Mouse (Mus musculus) hematopoietic stem cell, adult 5-6 weeks (primary cell): ENCODE data around the gene Ptdss2. TPM values are rescaled to one million over a fixed set of nuclear protein-coding genes. Genes with fewer than 3 reads are reported as not detected.

Experiments
- ATAC-seq, 2 experiments: fragments of 125-278 bp in 1 of 2; replicated peaks in 1 of 2; 2 replicates each; pipeline ENCODE4 v1.8.0; 2016 to 2017; ENCODE audit warnings: inconsistent platforms in 2 of 2, mild to moderate bottlenecking in 2 of 2, moderate number of reproducible peaks in 2 of 2, low read depth in 1 of 2, moderate TSS enrichment in 1 of 2; ENCODE audit not compliant: low FRiP score in 2 of 2, poor library complexity in 2 of 2, severe bottlenecking in 2 of 2, insufficient read depth in 1 of 2, low TSS enrichment in 1 of 2
- total RNA-seq: library from RNA; stranded (forward); fragments of 172-1452, 232-1000 nt; gene quantifications from 2 replicates; pipeline ENCODE4 v1.2.3, GENCODE M21; 2017

The Ptdss2 gene
- total RNA-seq, 1 experiment from 2014 or later = 6.4 TPM

- ATAC-seq = no peak
Observed at GRCm38 (mm10) chr7:141117636-141118035, 4.5 kb upstream of the Ptdss2 start, which contains the start of gene Ano9. Ano9 (minus strand) TSS chr7:141117806.

DNA sequence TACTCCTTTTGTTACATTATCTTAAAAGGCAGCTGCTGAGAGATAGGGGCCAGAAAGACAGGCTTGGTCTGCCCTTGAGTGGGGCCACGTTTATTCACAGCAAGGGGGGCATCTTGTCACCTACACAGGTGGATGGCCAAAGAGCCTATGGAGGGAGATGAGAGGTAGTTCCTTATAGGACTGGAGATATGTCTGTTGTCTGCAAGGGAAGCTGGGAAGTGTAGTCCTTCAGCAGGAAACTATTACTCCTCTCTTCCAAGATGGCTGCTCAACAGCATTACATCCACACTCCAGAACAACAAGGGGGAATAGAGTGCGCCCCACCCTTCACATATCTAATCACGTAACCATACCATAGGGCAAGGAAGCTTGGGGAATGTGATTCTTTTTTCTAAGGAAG lies 2.7 kb upstream of the Ptdss2 start:
- ATAC-seq = no peak

GRCm38 (mm10) chr7:141120605-141121004 lies 1.6 kb upstream of the Ptdss2 start:
- no peak for ATAC-seq

GRCm38 (mm10) chr7:141121051-141121531 lies 1.1 kb upstream of the Ptdss2 start:
- ATAC-seq = no peak

DNA sequence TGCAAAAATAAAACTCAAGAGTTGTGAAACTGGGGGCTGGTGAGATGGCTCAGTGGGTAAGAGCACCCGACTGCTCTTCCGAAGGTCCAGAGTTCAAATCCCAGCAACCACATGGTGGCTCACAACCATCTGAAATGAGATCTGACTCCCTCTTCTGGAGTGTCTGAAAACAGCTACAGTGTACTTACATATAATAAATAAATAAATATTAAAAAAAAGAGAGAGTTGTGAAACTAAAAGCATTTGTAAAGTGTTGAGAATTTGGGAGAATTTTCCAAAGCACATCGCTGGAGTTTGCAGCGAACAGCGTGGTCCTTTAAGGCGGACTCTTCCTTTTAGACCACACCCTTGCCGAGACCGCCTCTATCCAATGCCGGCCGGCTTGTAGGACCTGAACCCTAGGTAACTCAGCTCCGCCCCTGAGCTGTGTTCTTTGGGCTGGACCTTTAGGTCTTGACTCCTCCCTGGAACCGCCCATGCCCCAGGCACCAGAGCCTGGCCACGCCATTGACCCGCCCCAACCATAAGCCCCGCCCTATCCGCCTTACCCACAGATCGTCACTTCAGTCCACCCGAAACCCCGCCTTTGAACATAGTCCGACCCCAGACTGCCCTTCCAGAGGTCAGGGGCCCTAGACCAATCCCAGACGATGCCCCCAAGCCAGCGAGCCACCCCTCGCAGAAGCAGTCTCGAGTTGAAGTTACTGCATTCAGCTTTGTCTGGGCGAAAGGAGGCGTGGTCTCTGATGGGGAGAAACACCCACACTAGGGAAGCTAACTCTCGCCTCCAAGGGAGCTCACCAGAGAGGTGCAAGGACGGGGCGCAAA lies 721 bp downstream of the Ptdss2 start:
- ATAC-seq = peak; percentile 99

DNA sequence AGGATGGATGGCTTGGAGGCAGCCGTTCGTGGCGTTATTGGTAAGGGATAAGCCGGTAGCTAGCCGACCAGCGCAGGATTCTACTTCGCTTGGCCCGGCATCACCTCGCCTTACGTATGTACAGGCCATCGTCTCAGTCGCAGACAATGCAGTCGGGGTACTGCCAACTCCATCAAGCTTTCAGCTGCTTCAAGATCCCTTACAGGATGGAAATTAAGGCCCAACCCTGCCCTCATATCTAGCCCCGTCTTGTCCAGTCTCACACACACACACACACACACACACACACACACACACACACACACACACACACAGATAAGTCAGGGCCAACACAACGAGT lies 1.3 kb downstream of the Ptdss2 start:
- no peak for ATAC-seq

GRCm38 (mm10) chr7:141131024-141131820 lies 9.0 kb downstream of the Ptdss2 start:
- peak; percentile 92 to 95 for ATAC-seq

DNA sequence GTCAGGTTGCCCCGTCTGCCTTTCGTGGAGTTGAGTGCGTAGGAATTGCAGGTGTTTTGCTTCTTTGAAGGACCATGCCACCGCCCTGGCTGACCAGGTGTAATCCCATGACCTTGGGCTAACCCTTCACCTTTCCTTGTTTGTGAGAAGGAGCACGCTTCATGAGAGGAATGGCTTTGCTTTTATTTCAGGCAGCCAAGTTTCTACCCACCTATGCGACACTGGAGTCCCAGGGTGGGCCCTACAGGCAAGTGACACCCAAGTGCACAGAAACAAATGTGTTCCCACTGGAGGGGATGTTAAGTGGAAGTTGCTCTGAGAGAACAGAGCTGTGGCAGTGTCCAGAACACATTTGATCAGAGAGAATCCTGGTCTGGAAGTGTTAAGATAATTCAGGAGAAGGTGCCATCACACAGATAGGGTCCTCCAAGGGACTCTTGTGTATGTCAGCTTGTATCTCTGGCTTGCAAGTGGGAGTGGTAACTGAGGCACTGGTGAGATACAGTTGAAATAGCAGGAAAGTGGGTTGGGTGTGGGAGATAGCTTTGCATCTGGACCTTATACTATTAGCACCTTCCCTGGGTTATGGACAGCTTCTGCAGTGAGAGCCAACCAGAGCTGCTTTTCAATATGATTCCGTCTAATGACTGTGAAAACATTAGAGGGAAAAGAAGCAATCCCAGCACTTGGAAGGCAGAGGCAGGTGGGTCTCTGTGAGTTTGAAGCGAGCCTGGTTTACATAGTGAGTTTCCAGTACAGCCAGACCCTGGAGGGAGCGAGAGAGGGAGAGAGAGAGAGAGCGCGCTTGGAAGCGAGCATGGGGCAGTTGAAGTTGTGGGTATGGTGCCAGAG lies 9.9 kb downstream of the Ptdss2 start:
- peak in 1 of 2 experiments; percentile 33; a peak in 2 of 4 replicates for ATAC-seq

DNA sequence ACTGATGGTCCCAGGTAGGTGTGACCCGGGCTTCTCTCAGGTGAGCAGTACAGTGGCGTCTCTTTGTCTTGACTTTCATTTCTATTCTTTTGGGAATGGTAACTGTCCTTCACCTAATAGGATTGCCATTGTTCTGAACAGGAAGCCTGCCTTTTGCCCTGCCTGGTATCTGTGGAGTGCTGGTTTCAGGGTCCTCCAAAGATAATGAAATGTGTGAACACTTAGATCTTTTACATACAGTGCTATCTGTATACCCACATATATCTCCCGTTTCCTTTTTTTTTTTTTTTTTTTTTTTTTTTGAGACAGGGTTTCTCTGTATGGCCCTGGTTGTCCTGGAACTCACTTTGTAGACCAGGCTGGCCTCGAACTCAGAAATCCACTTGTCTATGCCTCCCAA lies 19.1 kb downstream of the Ptdss2 start:
- no peak for ATAC-seq

- ATAC-seq = peak; percentile 68 to 76; a peak in 3 of 4 replicates
Observed at GRCm38 (mm10) chr7:141143112-141143511, 20.9 kb downstream of the Ptdss2 start.

DNA sequence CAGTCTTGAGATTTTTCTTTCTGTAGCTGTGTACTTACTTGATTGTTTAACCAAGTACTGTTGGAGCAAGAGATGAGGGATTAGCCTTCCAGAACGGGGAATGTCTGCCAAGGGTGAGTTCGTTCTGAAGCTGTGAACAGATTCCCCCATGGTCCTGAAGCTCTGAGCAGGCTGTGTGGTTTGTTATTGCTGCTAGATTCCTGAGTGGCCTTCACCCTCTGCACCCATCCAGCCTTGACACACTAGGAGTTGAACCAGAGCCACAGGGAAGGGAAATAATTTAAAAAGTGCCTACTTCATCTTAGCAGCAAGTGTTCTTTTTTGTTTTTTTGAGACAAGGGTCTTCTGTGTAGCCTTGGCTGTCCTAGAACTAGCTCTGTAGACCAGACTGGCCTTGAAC lies 21.7 kb downstream of the Ptdss2 start:
- no peak for ATAC-seq

DNA sequence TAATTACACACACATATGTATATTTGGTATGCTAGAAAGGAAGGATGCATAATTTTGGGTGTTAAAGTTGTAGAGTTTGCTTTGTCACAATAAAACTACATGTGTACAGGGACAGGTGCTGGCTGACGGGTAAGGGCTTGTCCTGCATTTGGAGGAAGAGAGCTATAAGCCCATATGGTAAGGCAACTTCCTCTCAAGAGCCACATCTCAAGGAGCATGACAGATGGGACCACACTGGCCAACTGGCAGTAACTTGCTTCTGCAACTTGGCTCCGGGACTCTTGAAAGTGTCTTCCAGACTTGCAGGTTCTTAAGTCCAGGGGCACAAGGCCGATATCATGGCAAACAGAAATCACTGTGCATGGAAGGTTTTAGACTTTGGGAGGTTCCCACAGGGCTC lies 22.5 kb downstream of the Ptdss2 start:
- ATAC-seq = peak; percentile 65 to 70

DNA sequence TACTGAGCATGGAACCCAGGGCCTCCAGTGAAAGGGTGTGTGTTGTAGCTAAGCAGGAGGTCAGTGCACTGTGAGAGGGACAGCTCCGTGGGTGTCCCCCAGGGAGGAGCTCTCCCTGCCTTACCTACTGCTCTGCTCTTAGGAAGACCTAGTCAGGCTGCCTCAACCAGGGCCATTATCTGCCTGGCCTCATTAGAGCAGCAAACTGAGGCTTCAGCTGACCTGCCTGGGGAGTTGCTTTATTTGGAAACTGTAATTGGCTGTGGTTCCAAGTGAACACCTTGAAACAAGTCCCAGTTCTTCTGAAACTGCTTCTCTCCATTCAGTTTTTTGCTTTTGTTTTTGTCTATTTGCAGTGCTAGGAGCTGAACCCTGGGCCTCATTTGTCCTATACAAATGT lies 23.2 kb downstream of the Ptdss2 start:
- ATAC-seq = no peak

- ATAC-seq = peak in 1 of 2 experiments; percentile 14; a peak in 1 of 4 replicates
Observed at GRCm38 (mm10) chr7:141146043-141146595, 23.9 kb downstream of the Ptdss2 start.

DNA sequence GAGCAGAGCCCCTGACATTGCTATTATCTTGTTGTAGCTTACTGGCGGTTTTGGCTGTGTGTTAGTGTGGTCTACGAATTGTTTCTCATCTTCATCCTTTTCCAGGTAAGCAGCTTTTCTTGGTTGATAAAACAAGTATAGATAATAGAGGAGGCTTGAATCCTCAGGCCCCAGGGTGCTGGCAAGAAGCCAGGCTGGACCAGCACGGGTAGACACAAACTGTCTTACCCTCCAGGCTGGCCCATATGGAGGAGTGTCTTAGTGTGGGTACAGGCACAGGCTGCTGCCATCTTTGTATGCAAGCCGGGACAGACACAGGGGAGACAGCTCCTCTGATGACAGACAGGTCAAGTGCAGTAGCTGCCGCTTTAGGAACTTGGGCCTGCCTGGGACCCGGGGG lies 24.9 kb downstream of the Ptdss2 start:
- no peak for ATAC-seq

GRCm38 (mm10) chr7:141148639-141149038 lies 26.5 kb downstream of the Ptdss2 start:
- no peak for ATAC-seq

GRCm38 (mm10) chr7:141155362-141155761 lies 33.2 kb downstream of the Ptdss2 start:
- no peak for ATAC-seq
